Mouse (Mus musculus): Measurements from ENCODE around the gene Khdrbs1.
A peak's percentile ranks its signal among the peaks of the same experiment; 100 is the strongest.
"Not testable (repeated sequence)": the region's sequence is repeated elsewhere in the genome, so short reads cannot be mapped to it uniquely, and the experiment has no call there.

Gene Khdrbs1

GRCm38 (mm10) chr4:129743010-129743390 is 897 bp upstream of the Khdrbs1 start:
- DNase-seq: peak in 1 of 2 experiments; percentile 25

GRCm38 (mm10) chr4:129741974-129742231 is 200 bp downstream of the Khdrbs1 start:
- DNase-seq: no peak

- peak; percentile 45 to 48 for DNase-seq
Observed at GRCm38 (mm10) chr4:129741251-129741973, 691 bp downstream of the Khdrbs1 start.

- no peak for DNase-seq
Observed at GRCm38 (mm10) chr4:129739111-129739645, 2.9 kb downstream of the Khdrbs1 start.

GRCm38 (mm10) chr4:129736173-129736572 is 5.9 kb downstream of the Khdrbs1 start:
- no peak for DNase-seq

GRCm38 (mm10) chr4:129735485-129735884 is 6.6 kb downstream of the Khdrbs1 start:
- DNase-seq: not testable (repeated sequence)

GRCm38 (mm10) chr4:129731423-129731822 is 10.7 kb downstream of the Khdrbs1 start:
- DNase-seq: no peak

- no peak for DNase-seq
Observed at GRCm38 (mm10) chr4:129716310-129716709, 25.8 kb downstream of the Khdrbs1 start.

GRCm38 (mm10) chr4:129709486-129710129 is 32.5 kb downstream of the Khdrbs1 start:
- DNase-seq: peak; percentile 27 to 69

GRCm38 (mm10) chr4:129706750-129707149 is 35.4 kb downstream of the Khdrbs1 start:
- no peak for DNase-seq

- peak; percentile 66 to 86 for DNase-seq
Observed at GRCm38 (mm10) chr4:129702454-129702853, 39.6 kb downstream of the Khdrbs1 start.

GRCm38 (mm10) chr4:129701503-129702377 is 40.4 kb downstream of the Khdrbs1 start:
- peak; percentile 52 to 91 for DNase-seq

- DNase-seq: not testable (repeated sequence)
Observed at GRCm38 (mm10) chr4:129700661-129701060, 41.4 kb downstream of the Khdrbs1 start.

- no peak for DNase-seq
Observed at GRCm38 (mm10) chr4:129700216-129700615, 41.9 kb downstream of the Khdrbs1 start.

GRCm38 (mm10) chr4:129697191-129697590 is 44.9 kb downstream of the Khdrbs1 start:
- no peak for DNase-seq

GRCm38 (mm10) chr4:129696158-129696985 is 45.7 kb downstream of the Khdrbs1 start, which contains the start of gene Tmem39b:
Tmem39b (minus strand) TSS chr4:129696838.
- DNase-seq: peak; percentile 92 to 95

- no peak for DNase-seq
Observed at GRCm38 (mm10) chr4:129695815-129696157, 46.3 kb downstream of the Khdrbs1 start.

GRCm38 (mm10) chr4:129684531-129684930 is 57.6 kb downstream of the Khdrbs1 start:
- DNase-seq: no peak

GRCm38 (mm10) chr4:129683901-129684493 is 58.1 kb downstream of the Khdrbs1 start:
- DNase-seq: no peak

GRCm38 (mm10) chr4:129681837-129682236 is 60.3 kb downstream of the Khdrbs1 start:
- DNase-seq: no peak

GRCm38 (mm10) chr4:129672878-129673449 is 69.1 kb downstream of the Khdrbs1 start:
- no peak for DNase-seq
